Mouse (Mus musculus): Measurements from ENCODE around the gene Bves.

GRCm38 (mm10) chr10:45289218-45290105, 46.1 kb upstream of the Bves start:
- TF ChIP-seq CTCF (conservative IDR thresholded peaks at IDR 0.05; ENCODE audit: low read length), result no peak
- TF ChIP-seq NANOG (IDR thresholded peaks at IDR 0.05; ENCODE audit: borderline replicate concordance, low read length), result no peak

All from E14TG2a.4 (cell line).